Mouse (Mus musculus): Measurements from ENCODE around the gene Keap1.

DNA sequence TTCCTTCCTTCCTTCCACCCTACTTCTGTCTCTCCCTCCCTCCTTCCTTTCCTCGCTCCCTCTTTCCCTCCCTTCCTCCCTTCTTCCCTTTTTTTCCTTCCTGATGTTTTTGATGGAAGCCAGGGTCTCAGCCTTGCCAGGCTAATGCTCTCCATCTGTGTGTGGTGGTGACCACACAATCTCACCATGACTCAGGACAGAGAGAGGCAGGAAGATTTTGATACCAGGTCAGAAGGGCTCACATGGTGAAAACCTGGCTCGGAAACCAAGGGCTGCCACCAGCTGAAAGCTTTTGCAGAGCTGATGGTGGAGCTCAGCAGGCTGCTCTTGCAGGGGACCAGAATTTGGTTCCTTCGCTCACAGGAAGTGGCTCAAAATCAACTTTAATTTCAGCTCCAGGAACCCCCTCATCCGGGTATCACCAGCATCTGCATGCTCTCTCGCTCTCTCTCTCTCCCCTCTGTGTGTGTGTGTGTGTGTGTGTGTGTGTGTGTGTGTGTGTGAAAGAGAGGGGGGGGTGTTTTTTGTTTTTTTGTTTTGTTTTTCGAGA lies 21.4 kb upstream of the Keap1 start:
- no peak for TF ChIP-seq CTCF (IDR thresholded peaks at IDR 0.05; ENCODE audit: low read depth, low read length)
- TF ChIP-seq POLR2A (IDR thresholded peaks at IDR 0.05; ENCODE audit: insufficient read depth, low read length) = no peak
- no peak for TF ChIP-seq EP300 (IDR thresholded peaks at IDR 0.05; ENCODE audit: insufficient read depth, low read depth, low read length)

Data from ES-Bruce4 (cell line).